Mouse (Mus musculus) kidney, adult 10 weeks (tissue): Measurements from ENCODE around the gene Ypel3. TPM values are rescaled to one million over a fixed set of nuclear protein-coding genes. Genes with fewer than 3 reads are reported as not detected.

Experiments
- polyA plus RNA-seq: library from polyadenylated mRNA; stranded (reverse); fragments of 350-450 nt; fragmentation: Illumina TruSeq; extraction: RNeasy Lipid Tissue Mini Kit (QIAGEN cat#74804); gene quantifications from one replicate; pipeline ENCODE4 v1.2.3, GENCODE M21; 2014; ENCODE audit warnings: low read depth, low replicate concordance

Gene Ypel3
- polyA plus RNA-seq, result 13.0 TPM

DNA sequence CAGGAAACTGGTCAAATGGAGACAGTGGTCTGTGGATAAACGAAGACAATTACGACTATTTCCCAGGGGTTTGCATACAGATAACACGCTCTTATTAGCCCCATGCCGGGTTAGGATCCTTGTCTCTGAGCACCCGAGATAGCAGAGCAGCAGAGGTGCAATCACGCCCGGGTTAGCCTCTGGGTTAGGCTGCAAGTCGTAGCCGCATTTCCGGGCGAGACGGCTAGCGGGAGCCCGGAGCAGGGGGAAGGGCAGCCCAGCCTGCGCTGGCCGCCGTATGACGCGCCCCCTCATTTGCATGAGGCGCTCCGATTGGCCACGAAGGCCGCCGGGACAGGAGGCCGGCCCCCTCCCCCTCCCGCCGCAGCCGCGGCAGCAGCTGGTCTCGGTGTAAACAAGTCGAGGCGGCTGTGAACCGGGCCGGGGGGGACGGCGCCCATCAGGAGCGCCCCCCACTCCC, at the start of gene Ypel3:
TSS of gene Ypel3 (plus strand) at position 358 of the 460 bp plus-strand sequence.

DNA sequence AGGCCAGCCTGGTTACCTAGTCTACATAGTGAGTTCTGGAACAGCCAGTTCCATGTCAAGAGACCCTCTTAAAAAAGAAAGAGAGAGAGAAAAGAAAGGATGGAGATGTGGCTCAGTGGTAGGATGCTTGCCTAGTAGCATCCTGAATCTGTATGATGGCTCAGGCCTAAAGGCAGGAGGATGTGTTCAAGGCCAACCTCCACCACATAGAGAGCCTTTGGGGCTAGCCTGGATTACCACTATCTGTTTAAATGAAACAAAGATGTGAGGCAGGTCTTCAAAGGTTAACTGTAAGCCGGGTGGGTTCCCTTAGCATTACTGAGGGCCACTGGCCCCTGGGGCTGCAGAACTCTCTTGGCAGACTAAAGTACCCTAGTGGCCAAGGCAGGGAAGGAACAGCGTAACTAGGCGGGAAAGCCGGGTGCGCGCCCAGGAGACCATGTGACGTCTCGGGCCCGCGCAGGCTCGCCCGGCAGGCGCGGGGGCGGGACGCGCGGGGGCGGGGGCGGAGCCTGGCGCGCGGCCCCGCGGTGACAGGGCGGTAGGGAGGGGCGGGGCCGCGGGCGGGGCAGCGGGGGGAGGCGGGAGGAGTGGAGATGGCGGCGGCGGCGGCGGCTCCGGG, 17.6 kb upstream of the Ypel3 start, which contains the start of gene Mapk3:
TSS of gene Mapk3 (plus strand) at position 552 of the 622 bp plus-strand sequence.

DNA sequence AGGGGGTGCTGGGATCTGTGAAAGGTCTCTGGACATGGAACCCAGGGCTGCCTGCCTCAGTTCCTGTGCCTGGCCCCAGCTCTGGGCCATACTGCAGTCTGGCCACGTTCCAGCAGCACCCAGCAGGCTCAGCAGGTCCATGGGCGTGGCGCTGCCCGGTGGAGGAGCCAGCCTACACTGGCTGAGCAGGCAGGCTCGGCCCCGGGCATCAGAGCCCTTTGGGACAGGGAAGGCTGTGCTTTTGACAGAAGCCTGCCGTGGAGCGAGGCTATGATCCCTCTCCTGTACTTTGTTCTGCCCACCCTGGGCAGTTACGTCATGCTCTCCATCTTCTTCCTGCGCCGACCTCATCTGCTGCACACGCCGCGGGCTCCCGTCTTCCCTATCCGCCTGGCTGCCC, 10.6 kb upstream of the Ypel3 start, which contains the start of gene Gdpd3:
TSS of gene Gdpd3 (plus strand) at position 134 of the 400 bp plus-strand sequence.

DNA sequence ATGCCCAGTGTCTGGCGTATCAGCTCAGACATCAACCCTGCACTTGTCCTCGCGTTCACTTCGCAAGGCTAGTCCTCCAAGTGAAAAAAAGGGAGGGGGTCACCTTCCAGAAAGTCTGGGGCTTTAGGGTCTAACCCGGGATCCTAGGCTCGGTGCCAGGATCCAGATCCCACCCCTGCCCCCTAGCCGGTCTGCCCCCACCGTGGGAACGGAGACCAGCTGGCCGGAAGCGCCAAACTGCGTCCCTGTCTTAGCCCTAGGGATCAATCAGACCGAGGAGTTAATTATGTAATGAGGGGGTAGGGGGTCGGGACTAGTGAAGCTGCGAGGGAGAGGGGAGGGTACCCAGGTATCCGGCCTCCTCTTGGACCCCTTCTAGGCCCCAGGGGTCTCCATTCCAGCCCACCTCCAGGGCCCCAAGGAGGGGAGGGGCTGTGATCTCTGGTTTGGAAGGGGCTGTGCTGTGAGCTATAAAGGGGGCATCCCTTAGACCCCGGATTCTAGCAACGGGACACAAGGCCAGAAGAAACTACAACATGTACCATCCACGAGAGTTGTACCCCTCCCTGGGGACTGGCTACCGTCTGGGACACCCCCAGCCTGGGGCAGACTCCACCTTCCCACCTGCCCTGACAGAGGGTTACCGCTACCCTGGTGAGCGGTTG, 4.3 kb downstream of the Ypel3 start, which contains the start of gene Tbx6:
TSS of gene Tbx6 (plus strand) at position 513 of the 665 bp plus-strand sequence.

DNA sequence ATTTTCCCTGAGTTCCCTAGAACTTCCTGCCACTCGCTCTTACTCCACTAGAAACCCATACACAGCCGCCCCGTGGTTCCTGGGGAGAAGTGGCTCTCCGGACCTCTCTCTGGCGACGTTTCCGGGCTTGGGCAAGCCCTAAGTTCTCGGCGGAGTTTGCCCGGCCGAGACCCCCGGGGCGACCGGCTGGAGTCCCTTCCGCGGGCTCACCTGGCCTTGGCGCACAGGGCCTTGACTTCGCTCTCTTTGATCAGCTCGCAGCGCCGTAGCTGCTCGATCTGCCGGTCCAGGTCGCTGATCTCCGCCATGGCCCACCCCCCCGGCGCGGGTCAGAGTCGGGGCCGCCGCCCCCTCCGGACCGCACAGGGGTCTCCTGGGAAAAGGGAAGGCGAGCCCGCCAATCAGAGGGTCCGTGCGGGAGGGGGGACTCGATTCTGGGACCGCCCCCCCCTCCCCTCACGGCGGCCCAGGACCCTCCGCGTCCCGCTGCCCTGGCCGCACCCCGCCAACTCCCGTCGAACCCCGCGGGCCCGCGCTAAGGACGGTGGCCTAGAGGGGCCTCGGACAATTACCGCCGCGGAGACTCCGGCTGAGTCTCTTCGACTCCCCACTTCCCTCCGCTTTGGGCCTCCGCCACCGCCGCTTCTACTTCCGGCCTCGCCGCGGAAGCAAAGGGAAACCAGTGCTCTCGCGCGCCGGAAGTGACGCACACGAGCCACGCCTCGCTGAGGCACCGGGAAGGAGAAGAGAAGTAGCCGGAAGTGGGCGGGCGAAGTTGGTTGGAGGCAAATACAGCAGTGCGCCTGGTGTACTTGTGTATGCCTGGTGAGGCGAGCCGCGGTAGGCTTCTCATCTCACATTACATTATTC, 15.3 kb downstream of the Ypel3 start, which contains the start of gene Ppp4c:
TSS of gene Ppp4c (minus strand) at position 646 of the 870 bp plus-strand sequence.

DNA sequence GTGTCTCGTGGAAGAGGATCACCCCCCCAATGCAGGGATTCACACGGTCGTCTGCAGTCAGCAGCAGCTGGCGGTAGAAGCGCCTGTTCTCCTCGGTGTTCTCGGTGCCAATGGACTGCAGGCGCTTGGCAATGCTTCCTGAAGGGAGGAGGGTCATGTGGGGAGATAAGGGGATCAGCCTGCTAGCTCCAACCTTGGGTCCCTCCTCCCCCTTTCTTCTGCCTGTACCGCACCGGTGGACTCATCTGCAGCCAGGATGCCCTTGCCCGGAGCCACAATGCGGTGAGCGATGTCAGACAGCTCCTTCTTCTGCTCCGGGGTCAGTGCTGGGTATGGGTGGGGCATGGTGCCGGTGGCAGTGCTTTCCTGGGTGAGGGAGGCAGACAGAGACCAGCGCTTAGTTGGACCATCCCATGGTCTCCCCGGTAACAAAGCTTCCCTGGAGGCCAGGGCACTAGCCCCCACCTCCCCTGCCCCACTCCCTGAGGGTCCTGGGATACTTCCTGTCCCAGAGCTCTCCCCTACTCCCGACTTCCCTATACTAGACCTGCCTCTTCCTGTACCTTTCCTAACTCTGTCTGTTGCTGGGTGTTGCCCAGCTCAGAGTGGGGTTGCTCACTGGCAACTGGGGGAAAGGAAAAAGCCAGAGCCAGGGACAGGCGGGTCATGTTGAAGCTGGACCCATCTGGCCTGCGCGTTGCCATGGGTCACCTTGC, 20.8 kb downstream of the Ypel3 start, which contains the start of gene Fam57b:
TSS of gene Fam57b (plus strand) at position 258 of the 716 bp plus-strand sequence.

Other genes starting within 250 kb of the Ypel3 start
- 233 TPM for gene Eif3c, start 210.5 kb upstream of the Ypel3 start, polyA plus RNA-seq
- not detected for gene Apobr, start 192.0 kb upstream of the Ypel3 start, polyA plus RNA-seq
- 1.7 TPM for gene Cln3, start 191.1 kb upstream of the Ypel3 start, polyA plus RNA-seq
- not detected for gene Il27, start 182.0 kb upstream of the Ypel3 start, polyA plus RNA-seq
- 5.7 TPM for gene Nupr1, start 146.1 kb upstream of the Ypel3 start, polyA plus RNA-seq
- gene Sgf29, start 127.6 kb upstream of the Ypel3 start, polyA plus RNA-seq, result 1.2 TPM
- gene Sult1a1, start 100.5 kb upstream of the Ypel3 start, polyA plus RNA-seq, result 62.2 TPM
- gene Bola2, start 81.6 kb upstream of the Ypel3 start, polyA plus RNA-seq, result 0.16 TPM
- 1.0 TPM for gene Slx1b, start 81.2 kb upstream of the Ypel3 start, polyA plus RNA-seq
- 4.4 TPM for gene Coro1a, start 69.2 kb upstream of the Ypel3 start, polyA plus RNA-seq
- 6.5 TPM for gene Mapk3, start 17.4 kb upstream of the Ypel3 start, polyA plus RNA-seq
- 9.9 TPM for gene Gdpd3, start 10.6 kb upstream of the Ypel3 start, polyA plus RNA-seq
- not detected for gene Tbx6, start 4.5 kb downstream of the Ypel3 start, polyA plus RNA-seq
- gene Ppp4c, start 15.5 kb downstream of the Ypel3 start, polyA plus RNA-seq, result 29.0 TPM
- gene Fam57b, start 20.7 kb downstream of the Ypel3 start, polyA plus RNA-seq, result not detected
- not detected for gene 4930451I11Rik, start 54.7 kb downstream of the Ypel3 start, polyA plus RNA-seq
- gene Doc2a, start 70.5 kb downstream of the Ypel3 start, polyA plus RNA-seq, result not detected
- gene Hirip3, start 85.0 kb downstream of the Ypel3 start, polyA plus RNA-seq, result 10.3 TPM
- 10.2 TPM for gene Ino80e, start 85.4 kb downstream of the Ypel3 start, polyA plus RNA-seq
- 6.5 TPM for gene Taok2, start 107.7 kb downstream of the Ypel3 start, polyA plus RNA-seq
- 6.4 TPM for gene Tmem219, start 146.0 kb downstream of the Ypel3 start, polyA plus RNA-seq
- 1.1 TPM for gene Kctd13, start 151.9 kb downstream of the Ypel3 start, polyA plus RNA-seq
- not detected for gene Asphd1, start 172.6 kb downstream of the Ypel3 start, polyA plus RNA-seq
- not detected for gene Sez6l2, start 173.6 kb downstream of the Ypel3 start, polyA plus RNA-seq
- gene Cdipt, start 199.0 kb downstream of the Ypel3 start, polyA plus RNA-seq, result 10.3 TPM
- gene Cdiptos, start 199.1 kb downstream of the Ypel3 start, polyA plus RNA-seq, result not detected
- gene Mvp, start 237.7 kb downstream of the Ypel3 start, polyA plus RNA-seq, result 0.53 TPM
- not detected for gene Pagr1b, start 239.5 kb downstream of the Ypel3 start, polyA plus RNA-seq
- gene Pagr1a, start 240.4 kb downstream of the Ypel3 start, polyA plus RNA-seq, result not detected
- 0.61 TPM for gene Gm42742, start 244.1 kb downstream of the Ypel3 start, polyA plus RNA-seq
- gene Prrt2, start 244.3 kb downstream of the Ypel3 start, polyA plus RNA-seq, result not detected